Mouse (Mus musculus) right cerebral cortex, postnatal 14 days (tissue): ENCODE measurements around the gene Acsm2.

ENCODE experiments used
- DNase-seq: peaks from one replicate; pipeline ENCODE4 v3.0.0; 2022

Gene Acsm2

DNA sequence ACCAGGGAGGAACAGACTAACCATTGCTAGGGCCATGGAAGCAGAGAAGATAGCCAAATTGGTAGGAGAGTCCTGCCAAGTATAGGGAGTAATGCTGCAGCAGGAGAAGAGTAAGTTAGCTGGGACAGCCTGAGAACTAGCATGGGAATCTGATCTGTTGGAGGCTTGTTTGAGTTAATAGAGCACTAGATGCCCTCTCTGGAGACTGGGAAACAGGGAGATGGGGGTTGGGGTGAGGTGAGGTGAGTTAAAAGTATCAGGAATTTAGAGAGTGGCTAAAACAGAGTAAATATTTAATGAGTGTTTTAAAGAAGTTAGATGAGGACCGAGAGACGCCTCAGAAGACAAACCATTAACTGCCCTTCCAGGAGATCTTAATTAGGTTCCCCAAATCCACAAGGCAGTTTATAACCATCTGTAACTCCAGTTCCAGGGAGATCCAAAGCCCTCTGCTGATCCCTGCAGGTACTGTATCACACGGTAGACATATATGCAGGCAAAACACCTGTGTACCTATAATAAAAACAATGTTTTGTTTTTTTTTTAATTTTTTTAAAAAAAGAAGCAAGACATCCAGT lies 40.5 kb downstream of the Acsm2 start:
- DNase-seq, result no peak

DNA sequence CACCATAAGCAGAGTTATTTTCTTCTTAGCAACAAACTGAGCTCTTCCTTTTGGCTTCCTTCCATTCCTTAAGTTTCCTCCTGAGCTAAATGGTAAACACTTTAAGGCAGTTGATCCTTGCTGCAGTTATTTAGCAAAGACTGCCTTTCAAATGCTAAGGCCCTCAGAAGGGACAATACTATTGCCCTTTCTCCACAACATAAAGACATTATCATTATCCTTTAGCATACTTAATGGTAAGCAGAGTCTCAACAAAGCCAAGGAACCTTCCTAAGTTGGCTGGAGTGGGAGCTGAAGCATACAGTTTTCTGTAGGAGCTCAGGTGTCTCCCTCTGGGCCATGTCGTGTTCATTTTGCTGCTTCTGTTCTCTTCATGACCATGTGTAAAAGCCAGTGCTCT lies 41.2 kb downstream of the Acsm2 start:
- no peak for DNase-seq

DNA sequence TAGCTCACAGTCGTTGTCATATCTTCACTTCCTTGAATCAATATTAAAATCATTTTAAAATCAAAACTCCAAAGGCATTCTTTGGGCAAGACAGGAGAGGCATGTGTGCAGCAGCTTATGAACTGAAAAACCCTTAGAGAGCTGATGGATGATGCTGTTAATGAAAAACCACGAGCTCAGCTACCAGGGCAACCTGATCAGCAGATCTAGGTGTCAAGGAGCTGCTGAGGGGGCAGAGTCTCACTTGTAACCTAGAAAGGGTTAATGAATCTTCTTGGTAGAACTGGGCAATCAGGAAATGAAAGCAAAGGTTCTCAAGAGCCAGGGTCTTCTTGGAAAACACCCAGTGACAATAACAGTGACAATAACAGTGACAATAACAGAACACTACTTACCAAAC lies 42.4 kb downstream of the Acsm2 start:
- no peak for DNase-seq

DNA sequence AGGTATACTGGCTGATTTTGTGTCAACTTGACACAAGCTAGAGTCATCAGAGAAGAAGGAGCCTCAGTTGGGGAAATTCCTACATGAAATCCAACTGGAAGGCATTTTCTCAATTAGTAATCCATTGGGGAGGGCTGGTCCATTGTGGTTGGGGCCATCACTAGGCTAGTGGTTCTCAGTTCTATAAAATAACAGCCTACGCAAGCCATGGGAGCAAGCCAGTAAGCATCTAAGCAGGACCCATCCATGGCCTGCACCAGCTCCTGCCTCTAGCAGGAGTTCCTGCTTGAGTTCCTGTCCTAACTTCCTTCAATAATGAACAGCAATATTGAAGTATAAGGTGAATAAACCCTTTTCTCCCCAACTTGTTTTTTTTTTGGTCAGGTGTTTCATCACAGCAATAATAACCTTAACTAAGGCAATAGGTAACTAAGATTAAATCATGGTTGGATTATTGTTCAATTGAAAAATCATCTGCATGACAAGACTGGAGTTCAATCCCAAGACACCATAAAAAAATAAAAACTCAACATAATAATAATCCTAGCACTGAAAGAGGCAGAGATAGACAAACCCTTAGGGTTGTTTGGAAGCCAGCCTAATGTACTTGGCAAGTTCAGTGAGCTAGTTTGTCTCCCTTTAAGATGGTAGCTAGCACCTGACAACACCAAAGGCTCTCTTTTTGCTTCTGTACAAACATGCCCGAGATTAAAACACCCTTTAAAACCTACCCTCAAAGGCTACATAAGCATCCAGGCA lies 47.2 kb downstream of the Acsm2 start:
- DNase-seq, result no peak

DNA sequence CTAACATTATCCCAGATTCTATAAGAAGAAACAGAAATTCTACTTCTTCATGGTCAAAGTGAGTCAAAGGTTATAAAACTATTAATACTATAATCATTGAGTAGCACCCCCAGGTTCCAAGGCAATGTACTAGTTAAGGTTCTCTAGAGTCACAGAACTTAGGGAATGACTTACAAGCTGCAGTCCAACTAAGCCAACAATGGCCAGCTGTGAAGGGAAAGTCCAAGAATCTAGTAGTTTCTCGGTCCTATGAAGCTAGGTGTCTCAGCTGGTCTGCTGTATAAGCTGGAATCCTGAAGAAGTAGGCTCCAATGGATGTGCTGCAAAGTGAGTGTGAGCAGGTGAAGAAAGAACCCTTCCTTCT lies 47.8 kb downstream of the Acsm2 start:
- no peak for DNase-seq

DNA sequence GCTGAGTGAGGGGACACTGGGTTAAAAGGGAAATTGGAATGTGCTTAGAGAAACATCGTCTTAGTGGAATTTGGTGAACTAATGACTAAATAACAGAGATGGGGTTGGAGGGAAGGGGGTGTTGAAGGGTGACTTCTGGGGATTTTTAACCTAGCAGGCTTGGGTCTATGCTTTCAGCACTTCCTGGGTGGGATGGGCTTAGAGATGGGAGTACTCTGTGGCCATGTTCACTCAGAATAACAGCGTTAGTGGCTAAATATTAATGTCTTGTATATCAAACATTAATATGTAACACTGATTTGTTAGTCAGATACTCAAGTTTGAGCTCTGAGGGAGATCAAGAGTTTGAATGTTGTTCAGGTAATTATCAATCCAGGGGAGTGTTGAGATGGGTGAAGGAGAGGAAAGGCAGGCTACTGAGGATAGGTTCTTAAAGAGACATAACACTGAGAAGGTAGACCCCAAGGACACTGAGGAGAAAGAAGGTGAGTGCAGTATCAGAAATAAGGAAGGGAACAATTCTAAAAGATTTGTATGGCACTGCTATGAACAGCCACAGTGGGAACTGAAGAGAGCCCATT lies 50.9 kb downstream of the Acsm2 start:
- no peak for DNase-seq

DNA sequence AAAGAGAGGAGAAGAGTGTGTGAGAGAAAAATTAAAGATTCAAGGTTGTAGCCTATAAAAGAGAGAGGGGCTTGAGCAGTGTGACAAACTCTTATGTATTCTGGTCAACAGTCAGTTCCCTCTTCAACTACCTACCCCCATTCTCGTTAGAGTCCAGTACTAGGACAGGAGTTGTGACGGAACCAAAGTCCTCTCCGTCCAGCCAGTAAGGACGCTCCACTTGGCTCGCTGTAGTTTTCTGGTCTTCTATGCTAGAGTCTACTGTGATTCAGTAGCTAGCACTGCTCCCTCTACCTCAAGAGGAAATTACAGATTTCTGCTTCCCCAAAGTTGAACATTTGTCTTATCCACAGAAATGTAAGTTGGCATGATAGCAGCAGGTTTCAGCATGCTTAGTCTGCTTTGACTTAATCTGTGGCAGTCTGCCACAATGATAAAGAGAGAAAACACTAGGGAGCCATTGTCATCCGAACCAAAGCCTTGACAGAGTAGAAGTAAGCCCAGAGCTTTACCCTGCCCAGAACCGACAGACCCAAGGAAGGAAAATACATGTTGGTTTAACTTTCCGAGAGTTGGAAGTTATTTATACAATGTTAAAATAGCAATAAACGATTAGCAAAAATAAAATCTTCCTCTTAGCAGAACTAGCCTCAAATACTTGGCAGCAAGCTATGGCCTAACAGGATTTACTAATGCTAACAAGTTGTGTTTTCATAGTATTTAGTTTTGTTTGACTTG lies 52.0 kb downstream of the Acsm2 start:
- no peak for DNase-seq

DNA sequence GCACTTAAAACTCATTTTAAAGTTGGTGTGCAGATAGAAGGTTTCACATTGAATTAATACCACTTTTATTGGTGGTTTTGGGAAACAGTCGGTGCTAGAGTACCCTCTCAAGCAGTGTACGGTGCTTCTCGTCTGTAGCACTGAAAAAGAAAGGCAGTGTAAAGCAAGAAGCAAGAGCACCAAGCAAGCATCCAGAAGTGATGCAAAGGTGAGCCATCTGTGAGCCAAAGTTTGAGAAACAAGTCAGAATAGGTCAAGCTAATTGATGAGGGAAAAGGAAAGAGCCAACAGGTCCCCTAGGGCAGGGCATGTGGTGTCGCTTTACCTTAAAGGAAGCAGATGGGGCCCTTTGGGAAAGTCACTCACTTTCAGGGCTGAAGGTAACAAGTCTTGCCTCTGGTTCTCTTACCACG lies 52.5 kb downstream of the Acsm2 start, which contains the start of gene Acsm1:
Gene Acsm1 (plus strand): TSS at position 363 of the 413 bp plus-strand sequence.
- no peak for DNase-seq

DNA sequence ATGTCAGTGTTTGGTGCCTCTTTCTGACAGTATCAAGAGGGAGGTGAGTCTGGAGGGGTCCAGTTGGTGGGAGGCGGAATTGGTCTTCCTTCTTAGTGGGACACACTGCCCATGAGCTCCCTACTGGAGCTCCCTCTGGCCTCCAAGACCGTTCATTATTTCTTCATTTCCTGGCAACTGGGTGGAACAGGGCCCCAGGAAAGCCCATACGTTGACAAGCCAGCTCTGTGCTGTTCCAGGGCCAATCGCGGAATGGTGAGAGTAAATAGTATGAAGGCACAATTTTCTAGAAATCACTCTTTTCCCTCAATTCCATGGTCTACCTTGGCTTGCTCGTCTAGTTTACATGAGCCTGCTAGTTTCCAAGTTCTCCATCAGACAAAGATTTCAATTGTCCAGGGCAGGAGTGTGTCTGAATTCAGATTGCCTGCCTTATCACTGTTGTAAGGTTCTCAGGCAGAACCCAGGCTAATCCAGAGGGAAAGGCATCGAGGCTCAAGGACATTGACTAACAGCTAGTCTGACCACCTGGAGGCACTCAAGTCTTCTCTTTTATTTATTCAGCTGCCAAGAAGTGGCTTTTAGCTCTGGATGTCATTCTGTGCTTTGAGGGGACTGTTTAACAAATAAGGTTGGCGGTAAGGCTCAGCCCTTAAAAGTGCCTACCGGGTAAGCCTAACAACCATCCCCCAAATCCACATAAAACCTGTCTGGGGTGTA lies 53.8 kb downstream of the Acsm2 start:
- DNase-seq, result no peak

DNA sequence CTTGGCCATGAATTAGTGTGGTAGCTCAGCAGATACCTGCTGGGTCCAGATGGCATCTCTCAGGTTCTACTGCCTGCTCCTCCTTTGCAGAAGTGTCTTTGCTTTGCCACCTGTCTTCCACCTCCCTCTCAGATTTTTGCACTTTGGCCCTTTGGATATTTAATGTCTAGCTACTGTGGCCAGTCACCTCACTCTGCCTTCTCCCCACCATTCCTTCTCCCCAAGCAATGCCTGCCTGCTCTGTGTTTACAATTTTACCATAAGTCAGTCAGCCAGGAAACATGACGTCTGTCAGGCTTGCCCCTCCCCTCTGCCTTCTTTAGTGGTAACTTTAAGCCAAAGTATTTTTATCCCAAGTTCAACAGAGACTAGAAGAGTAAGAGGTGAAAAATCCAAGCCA lies 62.4 kb downstream of the Acsm2 start:
- DNase-seq, result no peak

DNA sequence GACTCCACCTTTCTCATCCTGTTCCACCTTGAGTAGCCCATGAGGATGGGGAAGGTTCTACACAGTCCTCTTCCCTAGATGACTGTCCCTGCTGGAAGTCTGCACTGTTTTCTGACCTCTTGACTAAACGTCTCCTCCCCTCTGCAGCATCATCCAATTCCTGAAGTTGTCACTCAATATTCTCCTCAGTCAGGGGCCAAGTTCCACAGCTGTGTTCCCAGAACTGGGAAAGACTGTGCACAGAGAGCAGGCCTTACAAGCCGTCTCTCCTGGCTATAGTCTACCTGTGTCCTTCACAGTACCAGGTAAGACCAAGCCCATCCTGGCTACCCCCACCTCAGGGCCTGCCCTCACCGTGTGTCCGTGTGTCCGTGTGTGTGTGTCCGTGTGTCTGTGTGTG lies 63.5 kb downstream of the Acsm2 start:
- DNase-seq, result no peak

DNA sequence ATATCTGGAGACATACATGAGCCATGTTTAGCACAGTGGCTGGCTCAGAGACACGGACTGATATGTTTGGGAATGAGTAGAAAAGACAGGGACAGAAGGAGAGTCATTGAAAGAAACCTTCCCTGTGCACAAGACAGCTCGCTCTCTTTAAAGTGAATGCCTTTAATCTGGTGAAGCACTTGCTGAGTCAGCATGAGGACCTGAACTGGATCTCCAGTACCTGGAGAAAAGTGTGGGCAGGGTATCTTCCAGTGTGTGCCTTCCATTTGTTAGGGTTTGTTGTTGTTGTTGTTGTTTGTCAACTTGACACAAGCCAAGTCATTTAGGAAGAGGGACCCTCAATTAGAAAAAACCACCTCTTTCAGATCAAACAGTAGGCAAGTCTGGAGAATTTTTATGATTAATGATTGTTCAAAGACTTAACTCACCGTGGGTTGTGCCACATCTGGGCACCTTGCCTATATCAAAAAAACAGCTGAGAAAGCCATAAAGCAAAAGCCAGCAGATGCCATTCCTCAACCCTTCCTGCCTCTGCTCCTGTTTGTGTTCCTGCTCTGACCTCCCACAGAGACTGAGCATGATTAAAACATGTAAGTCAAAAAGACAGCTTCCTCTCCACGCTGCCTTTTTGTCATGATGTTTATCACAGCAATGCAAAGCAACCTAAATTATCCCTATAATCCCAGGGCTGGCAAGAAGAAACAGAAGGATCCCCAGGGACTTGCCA lies 64.2 kb downstream of the Acsm2 start:
- DNase-seq, result no peak

DNA sequence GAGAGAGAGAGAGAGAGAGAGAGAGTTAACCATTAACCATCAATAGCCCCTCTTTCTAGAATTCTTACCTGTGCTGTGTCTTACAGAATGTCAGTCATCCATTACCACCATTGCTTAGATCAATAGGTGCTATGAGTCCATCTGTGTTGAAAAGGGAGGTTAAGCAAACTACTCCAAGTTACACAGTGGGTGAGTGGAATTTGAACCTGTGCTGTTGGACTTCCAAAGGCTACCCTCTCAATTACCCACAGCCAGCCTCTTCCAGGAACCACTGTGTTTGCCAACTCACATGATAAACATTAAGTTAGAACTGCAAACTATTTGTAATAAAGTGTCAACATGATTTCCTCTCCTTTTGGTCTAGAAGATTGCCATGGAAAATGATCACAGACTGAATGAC lies 66.0 kb downstream of the Acsm2 start:
- no peak for DNase-seq

DNA sequence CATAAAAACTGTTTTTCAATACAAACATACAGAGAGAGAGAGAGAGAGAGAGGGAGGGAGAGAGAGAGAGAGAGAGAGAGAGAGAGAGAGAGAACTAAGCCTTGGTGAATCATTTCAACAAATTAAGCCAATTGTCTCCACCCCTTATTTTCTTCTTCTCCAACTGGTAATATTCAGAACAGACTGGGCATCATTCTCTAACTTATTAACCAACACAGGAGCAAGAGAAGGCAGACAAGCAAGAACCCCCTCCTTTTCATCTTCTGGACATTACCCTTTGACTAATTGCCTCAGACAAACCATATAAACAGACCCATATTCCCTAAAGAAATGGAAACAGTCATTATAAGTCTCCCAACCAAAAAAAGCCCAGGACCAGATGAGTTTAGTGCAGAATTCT lies 84.6 kb downstream of the Acsm2 start:
- DNase-seq, result no peak

DNA sequence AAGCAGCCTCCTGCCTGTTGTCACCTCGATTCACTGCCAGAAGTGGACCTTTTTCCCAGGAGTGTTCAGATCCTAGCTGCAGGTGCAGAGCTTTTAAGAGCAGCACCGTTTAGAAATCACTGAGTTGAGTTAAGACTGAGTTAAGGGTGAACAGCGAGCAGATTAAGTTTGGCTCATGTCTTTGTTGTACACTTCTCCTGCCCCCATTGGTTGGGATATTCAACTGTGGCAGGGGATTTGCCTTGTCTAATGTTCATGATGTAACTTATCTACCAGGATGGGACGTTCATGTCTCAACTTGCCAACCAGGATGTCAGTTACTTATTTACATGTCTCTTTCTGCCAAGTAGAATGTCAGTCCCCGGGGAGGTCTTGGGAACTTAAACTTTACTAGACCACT lies 88.2 kb downstream of the Acsm2 start:
- DNase-seq, result no peak
